Mouse (Mus musculus) Patski (cell line): ENCODE results near the gene Acsl3. TPM values are rescaled to one million over a fixed set of nuclear protein-coding genes. Genes with fewer than 3 reads are reported as not detected.

Experiments
- ATAC-seq: fragments of 100-300 bp; one replicate; pipeline ENCODE4 v1.8.0; 2021
- CTCF ChIA-PET: fragments of 350-600 bp; sonication (Branson Sonifier 250); formaldehyde crosslinking; loops from one replicate; lab custom pipeline; 2022; ENCODE audit warnings: inconsistent platforms; lab: Charles Lee
- POLR2A ChIA-PET: fragments of 350-600 bp; sonication (Branson Sonifier 250); formaldehyde crosslinking; loops from one replicate; lab custom pipeline; 2022; ENCODE audit warnings: antibody characterized with exemption, inconsistent platforms; lab: Charles Lee
- DNase-seq: peaks from one replicate; pipeline ENCODE4 v3.0.0-alpha.2; 2011; ENCODE audit warnings: low read depth, low spot score
- H3K27me3 ChIP-seq: fragments of 371-371 bp; one replicate; pipeline ENCODE4 v1.5.1; 2021
- CTCF ChIP-seq: fragments of 100-300 bp; IDR thresholded peaks from one replicate; pipeline ENCODE4 v1.5.1; 2021
- in situ Hi-C: fragments of 300-500 bp; cut with MboI; formaldehyde crosslinking; loops from 3 replicates; pipeline ENCODE4 v1.11.1; 2018; ENCODE audit warnings: low pct_unique_long_range_greater_than_20kb, mixed read lengths
- polyA plus RNA-seq: library from polyadenylated mRNA; unstranded; gene quantifications from one replicate; pipeline ENCODE4 v1.2.3, GENCODE M21; 2021

The Acsl3 gene
- polyA plus RNA-seq, 1 experiment from 2014 or later: 39.9 TPM

- in situ Hi-C loops: no loop called here
- ATAC-seq (no peak), DNase-seq (no peak)
- TF ChIP-seq CTCF: no peak
- peaks cover 2% of the 10 kb centered on the region for H3K27me3 ChIP-seq
- POLR2A ChIA-PET: no interaction called here
- CTCF ChIA-PET: no interaction called here
These were observed 8.2 kb upstream of the Acsl3 start for GRCm38 (mm10) chr1:78649269-78650061.

- in situ Hi-C loops: no loop called here
- ATAC-seq (no peak), DNase-seq (no peak)
- TF ChIP-seq CTCF: no peak
- ChIA-PET CTCF (no interaction called here), POLR2A (interaction anchor here (1.4 kb wide), 1 partner anchor 11 kb away, joined by 3 read pairs; no protein-coding TSS in a partner anchor)
- H3K27me3 ChIP-seq: peaks cover 2% of the 10 kb centered on the region
These were observed 1.2 kb upstream of the Acsl3 start for GRCm38 (mm10) chr1:78656472-78656871.

- in situ Hi-C loops: no loop called here
- ATAC-seq (no peak), DNase-seq (no peak)
- ChIA-PET CTCF (no interaction called here), POLR2A (interaction anchor here (1.4 kb wide), 1 partner anchor 10 kb away, joined by 3 read pairs; no protein-coding TSS in a partner anchor)
- TF ChIP-seq CTCF: no peak
- peaks cover 2% of the 10 kb centered on the region for H3K27me3 ChIP-seq
These were observed 500 bp upstream of the Acsl3 start for GRCm38 (mm10) chr1:78657021-78657629.

- DNase-seq (no peak), ATAC-seq (peak; percentile 14)
- H3K27me3 ChIP-seq: no peaks in the 10 kb centered on the region
- POLR2A ChIA-PET: no interaction called here
- CTCF ChIA-PET: interaction anchor here (1.6 kb wide), 1 partner anchor 91 kb away, joined by 3 read pairs; no protein-coding TSS in a partner anchor
- in situ Hi-C loops: no loop called here
- TF ChIP-seq CTCF: no peak
These were observed 1.0 kb downstream of the Acsl3 start for GRCm38 (mm10) chr1:78658441-78659269.

- no peaks in the 10 kb centered on the region for H3K27me3 ChIP-seq
- ChIA-PET CTCF (interaction anchor here (1.6 kb wide), 1 partner anchor 91 kb away, joined by 3 read pairs; no protein-coding TSS in a partner anchor), POLR2A (no interaction called here)
- DNase-seq: no peak
- ATAC-seq: no peak
- in situ Hi-C loops: no loop called here
- TF ChIP-seq CTCF: no peak
These were observed 1.7 kb downstream of the Acsl3 start for GRCm38 (mm10) chr1:78659270-78659823.

- no peak for TF ChIP-seq CTCF
- ATAC-seq: no peak
- DNase-seq: no peak
- in situ Hi-C loops: no loop called here
- no peaks in the 10 kb centered on the region for H3K27me3 ChIP-seq
- ChIA-PET POLR2A (no interaction called here), CTCF (interaction anchor here (1.6 kb wide), 1 partner anchor 19 kb away, joined by 3 read pairs; no protein-coding TSS in a partner anchor)
These were observed 6.7 kb downstream of the Acsl3 start for GRCm38 (mm10) chr1:78664326-78664725.

GRCm38 (mm10) chr1:78665954-78666499 lies 8.4 kb downstream of the Acsl3 start:
- DNase-seq: no peak
- ATAC-seq: no peak
- ChIA-PET POLR2A (no interaction called here), CTCF (interaction anchor here (1.1 kb wide), 1 partner anchor 141 kb away, joined by 5 read pairs; no protein-coding TSS in a partner anchor)
- in situ Hi-C loops: no loop called here
- H3K27me3 ChIP-seq: no peaks in the 10 kb centered on the region
- TF ChIP-seq CTCF: no peak

- in situ Hi-C loops: no loop called here
- H3K27me3 ChIP-seq: no peaks in the 10 kb centered on the region
- POLR2A ChIA-PET: interaction anchor here (0.8 kb wide), 1 partner anchor 9 kb away, joined by 3 read pairs; the partner anchor contains the start of genes Acsl3 and Utp14b
- CTCF ChIA-PET: interaction anchor here (1.1 to 3.0 kb wide), 2 partner anchors 20 to 141 kb away, joined by 5 to 14 read pairs; no protein-coding TSS in a partner anchor
- TF ChIP-seq CTCF: no peak
- ATAC-seq (no peak), DNase-seq (no peak)
These were observed 9.0 kb downstream of the Acsl3 start for GRCm38 (mm10) chr1:78666585-78666984.

GRCm38 (mm10) chr1:78682291-78682690 lies 24.7 kb downstream of the Acsl3 start:
- ChIA-PET POLR2A (no interaction called here), CTCF (no interaction called here)
- no peak for DNase-seq
- no peak for TF ChIP-seq CTCF
- no peak for ATAC-seq
- H3K27me3 ChIP-seq: no peaks in the 10 kb centered on the region
- in situ Hi-C loops: loop anchor here (10.0 kb wide), 1 partner anchor 147 kb away; no protein-coding TSS in a partner anchor
